Mouse (Mus musculus) stomach, embryonic 15.5 days (tissue): ENCODE data around the gene Itga10. TPM values are rescaled to one million over a fixed set of nuclear protein-coding genes. Genes with fewer than 3 reads are reported as not detected.
"Not testable (repeated sequence)": the region's sequence is repeated elsewhere in the genome, so short reads cannot be mapped to it uniquely, and the experiment has no call there.

Experiments used
- ATAC-seq: fragments of 200-750 bp; cut with Nextera tagmentation; 2 replicates; pipeline ENCODE4 v1.8.0; 2017; ENCODE audit warnings: low read depth, moderate number of reproducible peaks, moderate TSS enrichment; ENCODE audit not compliant: insufficient read depth, low FRiP score
- H3K27ac ChIP-seq: fragments of 300-500 bp; sonication (generic); 2 replicates; pipeline ENCODE4 v1.5.1; 2015; ENCODE audit warnings: mild to moderate bottlenecking, inconsistent platforms
- H3K27me3 ChIP-seq: fragments of 300-500 bp; sonication (generic); replicated peaks from 2 replicates; pipeline ENCODE4 v1.6.1; 2015; ENCODE audit warnings: inconsistent platforms
- H3K36me3 ChIP-seq: fragments of 300-500 bp; sonication (generic); 2 replicates; pipeline ENCODE4 v1.6.1; 2015; ENCODE audit warnings: inconsistent platforms
- H3K4me1 ChIP-seq: fragments of 300-500 bp; sonication (generic); 2 replicates; pipeline ENCODE4 v1.6.1; 2015; ENCODE audit warnings: inconsistent platforms
- H3K4me2 ChIP-seq: fragments of 300-500 bp; sonication (generic); 2 replicates; pipeline ENCODE4 v1.6.1; 2015; ENCODE audit warnings: mild to moderate bottlenecking, inconsistent platforms
- H3K4me3 ChIP-seq: fragments of 300-500 bp; sonication (generic); replicated peaks from 2 replicates; pipeline ENCODE4 v1.5.1; 2015; ENCODE audit warnings: inconsistent platforms
- H3K9ac ChIP-seq: fragments of 300-500 bp; sonication (generic); 2 replicates; pipeline ENCODE4 v1.6.1; 2015; ENCODE audit warnings: inconsistent platforms
- H3K9me3 ChIP-seq: fragments of 300-500 bp; sonication (generic); 2 replicates; pipeline ENCODE4 v1.6.1; 2016; ENCODE audit warnings: inconsistent platforms
- WGBS: fragments of 180-500 bp; shearing (Covaris S2); methylation state at CpG from one replicate; pipeline ENCODE4 v1.1.7; 2015; 5-methylcytosine and 5-hydroxymethylcytosine counted together
- polyA plus RNA-seq: library from polyadenylated mRNA; unstranded; fragments of >200 nt; fragmentation: Nextera tagmentation; extraction: Ambion mirVana; gene quantifications from 2 replicates; pipeline ENCODE4 v1.2.1, GENCODE M21; 2015

Itga10 gene
- polyA plus RNA-seq, 1 experiment from 2014 or later = 0.80 TPM

DNA sequence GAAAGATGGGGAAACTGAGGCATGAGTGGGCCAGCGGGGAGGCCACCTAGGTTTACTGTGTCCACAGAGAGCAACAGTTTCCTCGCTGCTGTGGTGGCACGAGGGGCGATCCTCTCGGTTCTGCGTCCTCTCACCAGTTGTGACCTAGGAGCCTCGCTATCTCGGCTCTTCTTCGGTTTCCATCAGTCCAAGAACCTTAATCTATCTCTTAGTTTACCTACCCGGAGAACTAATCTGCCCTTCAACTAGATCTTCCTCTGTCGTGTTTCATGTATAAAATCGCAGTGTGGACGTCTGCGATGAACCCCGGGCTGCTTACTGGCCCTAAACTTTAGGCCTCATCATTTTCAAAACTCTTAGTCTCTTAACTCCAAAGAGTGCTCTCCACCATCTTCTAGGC, 9.5 kb upstream of the Itga10 start:
- Histone ChIP-seq H3K4me2 (peak overlapping the region; percentile 70), H3K27ac (peak overlapping the region; percentile 89), H3K4me1 (peaks cover 12% of the 10 kb centered on the region), H3K4me3 (peak overlapping the region; percentile 79), H3K27me3 (no peaks in the 10 kb centered on the region), H3K9me3 (no peaks in the 10 kb centered on the region), H3K9ac (peak overlapping the region; percentile 85), H3K36me3 (peaks cover 31% of the 10 kb centered on the region; the same call in 1 of the 2 replicates)
- no peak; the same call in 1 of the 2 replicates for ATAC-seq
- 7% methylated on average over 15 of the region's 15 CpGs for WGBS

GRCm38 (mm10) chr3:96636448-96636847, 8.9 kb upstream of the Itga10 start:
- Histone ChIP-seq H3K4me1 (peaks cover 12% of the 10 kb centered on the region), H3K9me3 (no peaks in the 10 kb centered on the region), H3K9ac (peak overlapping the region; percentile 85; the same call in 1 of the 2 replicates), H3K27me3 (no peaks in the 10 kb centered on the region), H3K4me3 (peak overlapping the region; percentile 79), H3K4me2 (peak overlapping the region; percentile 70), H3K36me3 (peaks cover 31% of the 10 kb centered on the region; the same call in 1 of the 2 replicates), H3K27ac (no peak overlapping the region)
- 73% methylated on average over 11 of the region's 11 CpGs for WGBS
- ATAC-seq = no peak

- Histone ChIP-seq H3K4me3 (no peak overlapping the region), H3K9ac (no peak overlapping the region), H3K27me3 (no peaks in the 10 kb centered on the region), H3K36me3 (peaks cover 23% of the 10 kb centered on the region; the same call in 1 of the 2 replicates), H3K27ac (no peak overlapping the region), H3K9me3 (no peaks in the 10 kb centered on the region), H3K4me2 (no peak overlapping the region), H3K4me1 (peaks cover 9% of the 10 kb centered on the region)
- WGBS = 71% methylated on average over 1 of the region's 1 CpGs
- ATAC-seq = no peak
Observed at GRCm38 (mm10) chr3:96639219-96639618, 6.2 kb upstream of the Itga10 start.

GRCm38 (mm10) chr3:96647365-96647764, 2.0 kb downstream of the Itga10 start:
- 81% methylated on average over 3 of the region's 3 CpGs for WGBS
- H3K9me3 ChIP-seq = no peaks in the 10 kb centered on the region

DNA sequence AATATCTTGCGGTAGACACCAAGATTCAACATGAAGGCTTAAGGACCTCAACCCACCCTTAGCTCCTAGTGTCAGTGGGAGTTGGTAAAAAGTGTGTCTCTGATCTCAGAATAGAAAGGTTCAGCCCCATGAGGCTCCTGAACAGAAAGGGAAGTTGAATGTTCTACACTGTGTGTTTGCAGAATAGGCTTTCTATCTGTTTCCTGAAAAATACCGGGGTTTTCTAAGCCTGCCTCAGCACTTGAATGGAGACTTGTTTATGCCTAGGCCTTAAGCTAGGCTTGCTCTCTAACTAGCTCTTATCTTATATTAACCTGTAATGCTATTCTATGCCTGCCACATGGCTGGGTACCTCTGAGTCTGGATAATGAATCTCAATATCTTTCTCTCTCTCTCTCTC, 15.5 kb downstream of the Itga10 start:
- Histone ChIP-seq H3K9me3 (no peaks in the 10 kb centered on the region), H3K36me3 (no peaks in the 10 kb centered on the region), H3K27ac (no peak overlapping the region), H3K27me3 (no peaks in the 10 kb centered on the region), H3K4me2 (no peak overlapping the region), H3K4me1 (peaks cover 10% of the 10 kb centered on the region), H3K4me3 (no peak overlapping the region), H3K9ac (no peak overlapping the region)
- ATAC-seq = no peak
- 87% methylated on average over 2 of the region's 2 CpGs for WGBS

More at GRCm38 (mm10) chr3:96647365-96647764, 2.0 kb downstream of the Itga10 start:
- Histone ChIP-seq H3K36me3 (no peaks in the 10 kb centered on the region; the same call in 1 of the 2 replicates), H3K27me3 (no peaks in the 10 kb centered on the region), H3K27ac (no peak overlapping the region), H3K4me1 (no peaks in the 10 kb centered on the region), H3K4me3 (no peak overlapping the region), H3K9ac (no peak overlapping the region), H3K4me2 (no peak overlapping the region)
- ATAC-seq = no peak

DNA sequence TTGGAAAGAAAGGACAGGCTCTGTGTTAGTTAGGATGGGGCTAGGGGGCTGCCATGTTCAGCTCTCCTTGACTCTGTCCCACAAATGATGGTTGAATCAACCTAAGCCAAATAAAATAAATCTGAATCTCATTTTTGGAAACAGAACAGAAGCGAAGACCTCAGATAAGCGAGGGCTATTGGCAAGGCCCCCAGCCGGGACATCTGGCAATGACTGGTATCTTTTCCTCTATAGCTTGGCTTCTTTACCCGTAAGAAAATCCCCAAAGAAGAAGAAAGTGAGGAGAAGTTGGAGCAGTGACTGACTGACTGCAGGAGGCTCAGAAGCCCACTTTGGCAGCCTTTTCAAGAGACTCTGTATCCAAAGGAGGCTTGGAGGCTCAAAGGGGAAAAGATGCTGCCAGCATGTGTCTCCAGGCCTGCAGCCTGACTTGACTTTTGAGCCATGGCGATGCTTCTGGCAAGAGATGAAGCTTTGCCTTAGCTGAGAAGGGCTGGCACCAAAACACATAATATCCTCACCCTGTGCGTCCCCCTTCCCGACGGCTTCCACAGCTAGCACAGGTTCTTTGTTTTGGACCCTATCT, 17.4 kb downstream of the Itga10 start:
- WGBS = 51% methylated on average over 8 of the region's 8 CpGs
- ATAC-seq = 0 out of 2 replicates have a peak, but pooled peaks have one; percentile 7
- Histone ChIP-seq H3K9ac (no peak overlapping the region), H3K27me3 (no peaks in the 10 kb centered on the region), H3K36me3 (no peaks in the 10 kb centered on the region), H3K4me3 (no peak overlapping the region), H3K4me2 (peak overlapping the region; percentile 75), H3K9me3 (no peaks in the 10 kb centered on the region), H3K4me1 (peaks cover 10% of the 10 kb centered on the region), H3K27ac (peak overlapping the region; percentile 68; the same call in 1 of the 2 replicates)

DNA sequence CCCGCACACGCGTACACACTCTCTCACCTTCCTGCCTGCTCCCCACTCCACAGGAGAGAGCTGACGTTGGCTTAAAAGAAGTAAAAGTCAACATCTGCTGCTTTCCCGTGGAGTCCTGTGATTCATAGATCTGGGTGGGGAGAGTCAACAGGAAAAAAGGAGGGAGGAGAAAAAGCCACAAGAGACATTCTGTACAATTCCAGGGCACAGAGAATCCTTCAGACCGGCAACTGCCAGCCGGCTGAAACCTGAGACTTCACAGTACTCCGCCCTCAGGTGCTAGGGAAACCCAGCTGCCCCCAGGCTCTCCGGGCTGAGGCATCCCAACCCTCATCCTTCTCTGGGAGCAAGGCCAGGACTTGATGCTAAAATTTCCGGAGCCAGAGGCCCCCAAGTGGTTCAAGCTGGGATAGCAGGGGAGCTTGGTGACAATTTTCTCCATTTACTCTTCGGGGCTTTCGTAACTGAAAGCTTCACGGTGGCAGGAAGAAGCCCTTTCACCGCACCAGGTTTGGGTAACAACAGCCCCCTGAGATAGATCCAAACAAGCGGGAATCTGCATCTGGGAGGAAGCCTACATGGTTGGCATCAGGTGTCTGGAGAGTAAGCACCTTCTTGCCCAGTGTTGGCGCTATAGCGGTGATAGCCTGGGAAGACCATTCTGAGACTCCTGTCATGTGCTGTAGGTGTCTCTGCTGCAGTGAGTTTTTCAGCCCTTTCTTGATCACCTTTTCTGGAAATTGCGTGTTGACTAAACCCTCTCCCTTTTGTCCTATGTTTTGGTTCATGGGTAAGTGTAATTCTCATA, 18.3 kb downstream of the Itga10 start:
- Histone ChIP-seq H3K36me3 (no peaks in the 10 kb centered on the region), H3K27ac (peak overlapping the region; percentile 68), H3K27me3 (no peaks in the 10 kb centered on the region), H3K4me1 (peaks cover 10% of the 10 kb centered on the region), H3K9me3 (no peaks in the 10 kb centered on the region), H3K4me2 (peak overlapping the region; percentile 75), H3K4me3 (peak overlapping the region; percentile 28), H3K9ac (no peak overlapping the region; the same call in 1 of the 2 replicates)
- WGBS = 6% methylated on average over 17 of the region's 18 CpGs
- ATAC-seq = peak; percentile 90

DNA sequence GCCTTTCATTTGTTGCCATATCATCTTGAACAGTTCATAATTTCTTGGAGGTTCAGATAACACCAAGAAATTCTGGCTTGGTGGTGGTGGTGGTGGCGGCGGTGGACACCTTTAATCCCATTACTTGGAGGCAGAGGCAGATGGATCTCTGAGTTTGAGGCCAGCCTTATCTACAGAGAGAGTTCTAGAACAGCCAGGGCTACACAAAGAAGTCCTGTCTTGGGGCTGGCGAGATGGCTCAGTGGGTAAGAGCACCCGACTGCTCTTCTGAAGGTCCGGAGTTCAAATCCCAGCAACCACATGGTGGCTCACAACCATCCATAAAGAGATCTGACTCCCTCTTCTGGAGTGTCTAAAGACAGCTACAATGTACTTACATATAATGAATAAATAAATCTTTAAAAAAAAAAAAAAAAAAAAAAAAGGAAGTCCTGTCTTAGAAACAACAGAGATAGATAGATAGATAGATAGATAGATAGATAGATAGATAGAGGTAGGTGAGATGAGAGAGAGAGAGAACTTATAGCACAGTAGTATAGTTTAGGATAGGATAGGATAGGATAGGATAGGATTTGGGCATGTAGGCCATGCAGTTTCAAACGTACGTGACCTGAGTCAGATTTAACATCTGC, 20.5 kb downstream of the Itga10 start:
- H3K4me2 ChIP-seq, ATAC-seq, H3K36me3 ChIP-seq, H3K9ac ChIP-seq, H3K27me3 ChIP-seq, H3K4me3 ChIP-seq, H3K9me3 ChIP-seq, H3K27ac ChIP-seq: not testable (repeated sequence)
- WGBS = 86% methylated on average over 7 of the region's 7 CpGs
- peaks cover 17% of the 10 kb centered on the region for H3K4me1 ChIP-seq

GRCm38 (mm10) chr3:96666916-96667315, 21.5 kb downstream of the Itga10 start:
- Histone ChIP-seq H3K27ac (no peak overlapping the region), H3K36me3 (no peaks in the 10 kb centered on the region), H3K4me3 (no peak overlapping the region), H3K9me3 (no peaks in the 10 kb centered on the region), H3K9ac (no peak overlapping the region), H3K4me2 (no peak overlapping the region), H3K27me3 (no peaks in the 10 kb centered on the region), H3K4me1 (peaks cover 17% of the 10 kb centered on the region)
- 83% methylated on average over 5 of the region's 5 CpGs for WGBS
- no peak for ATAC-seq

DNA sequence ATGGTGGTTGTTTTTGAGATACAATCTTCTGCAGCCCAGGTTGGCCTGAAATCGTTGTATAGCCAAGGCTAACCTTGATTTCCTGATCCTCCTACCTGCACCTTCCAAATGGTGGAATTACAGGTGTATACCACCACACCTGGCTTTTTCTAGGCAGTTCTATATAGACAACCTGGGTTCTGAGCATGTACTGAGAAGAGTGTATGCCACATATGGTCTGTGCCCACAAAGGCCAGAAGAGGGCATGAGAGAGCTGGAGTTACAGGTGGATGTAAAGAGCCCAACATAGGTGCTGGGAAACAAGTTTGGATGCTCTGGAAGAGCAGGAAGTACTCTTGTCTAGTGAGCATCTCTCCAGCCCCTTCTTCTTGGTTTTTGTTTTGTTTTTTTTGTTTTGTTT, 21.9 kb downstream of the Itga10 start:
- H3K27ac ChIP-seq = no peak overlapping the region
- H3K36me3 ChIP-seq = no peaks in the 10 kb centered on the region
- WGBS = 46% methylated on average over 1 of the region's 1 CpGs
- no peaks in the 10 kb centered on the region for H3K9me3 ChIP-seq
- H3K4me1 ChIP-seq = peaks cover 17% of the 10 kb centered on the region
- no peak overlapping the region for H3K9ac ChIP-seq
- no peak overlapping the region for H3K4me2 ChIP-seq
- H3K27me3 ChIP-seq = no peaks in the 10 kb centered on the region
- H3K4me3 ChIP-seq = no peak overlapping the region
- ATAC-seq = no peak

GRCm38 (mm10) chr3:96668424-96669067, 23.2 kb downstream of the Itga10 start:
- 93% methylated on average over 5 of the region's 5 CpGs for WGBS
- no peak overlapping the region for H3K4me3 ChIP-seq
- H3K27ac ChIP-seq = no peak overlapping the region
- H3K4me1 ChIP-seq = peaks cover 10% of the 10 kb centered on the region
- no peaks in the 10 kb centered on the region for H3K27me3 ChIP-seq
- ATAC-seq = no peak
- no peaks in the 10 kb centered on the region for H3K36me3 ChIP-seq
- H3K4me2 ChIP-seq = no peak overlapping the region
- H3K9me3 ChIP-seq = no peaks in the 10 kb centered on the region
- H3K9ac ChIP-seq = no peak overlapping the region
